Mouse (Mus musculus) left cerebral cortex, adult 11 months (tissue): ENCODE measurements around the gene Shisa7.
"Not testable (repeated sequence)": the region's sequence is repeated elsewhere in the genome, so short reads cannot be mapped to it uniquely, and the experiment has no call there.

Source experiments
- DNase-seq: peaks from one replicate; pipeline ENCODE4 v3.0.0; 2022; ENCODE audit warnings: low spot score

The Shisa7 gene

DNA sequence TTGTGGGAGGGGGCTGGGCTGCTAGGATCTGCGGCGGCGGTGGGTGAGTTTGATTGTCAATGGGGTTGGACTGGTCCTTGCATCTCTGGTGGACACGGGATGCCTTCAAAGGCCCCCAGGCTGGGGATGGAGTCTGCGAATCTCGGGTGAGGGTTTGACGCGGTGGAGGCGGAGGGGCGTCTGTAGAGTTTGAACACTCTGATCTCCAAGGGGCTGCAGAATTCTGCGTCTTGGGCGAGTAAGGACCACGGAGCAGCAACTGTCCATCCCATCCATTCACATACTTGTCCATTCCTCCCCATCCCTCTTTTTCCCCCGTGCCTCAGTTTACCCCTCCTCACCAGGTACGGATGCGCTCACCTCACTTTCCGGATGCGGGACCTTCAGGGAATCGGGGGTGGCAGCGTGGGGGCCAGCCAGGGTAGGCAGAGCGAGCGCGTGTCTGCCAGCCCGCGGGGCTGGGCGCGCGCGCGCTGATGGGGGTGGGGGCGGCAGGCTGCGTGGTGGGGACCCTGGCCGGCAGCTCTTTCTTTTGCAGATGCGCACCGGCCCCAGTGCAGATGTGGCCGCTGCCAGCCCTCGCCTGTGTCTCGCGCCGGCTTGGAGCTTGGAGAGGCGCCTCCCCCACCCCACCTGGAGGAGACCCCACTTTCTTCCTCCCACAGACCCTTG, at the start of gene Shisa7:
Shisa7 (minus strand) TSS at position 452 of the 672 bp plus-strand sequence.
- no peak for DNase-seq

DNA sequence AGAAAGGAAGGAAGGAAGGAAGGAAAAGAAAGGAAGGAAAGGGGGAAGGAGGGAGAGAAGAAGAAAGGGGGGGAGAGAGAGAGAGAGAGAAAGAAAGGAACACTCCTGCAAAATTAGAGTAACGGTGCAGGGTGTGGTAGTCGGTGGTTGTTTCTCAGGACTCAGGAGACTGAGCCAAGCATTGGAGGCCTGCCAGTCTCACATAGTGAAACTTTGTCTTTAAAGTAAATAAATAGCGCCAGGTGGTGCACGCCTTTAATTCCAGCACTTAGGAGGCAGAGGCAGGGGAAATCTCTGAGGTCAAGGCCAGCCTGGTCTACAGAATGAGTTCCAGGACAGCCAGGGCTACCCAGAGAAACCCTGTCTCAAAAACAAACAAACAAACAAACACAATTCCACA, 42.2 kb upstream of the Shisa7 start:
- no peak for DNase-seq

DNA sequence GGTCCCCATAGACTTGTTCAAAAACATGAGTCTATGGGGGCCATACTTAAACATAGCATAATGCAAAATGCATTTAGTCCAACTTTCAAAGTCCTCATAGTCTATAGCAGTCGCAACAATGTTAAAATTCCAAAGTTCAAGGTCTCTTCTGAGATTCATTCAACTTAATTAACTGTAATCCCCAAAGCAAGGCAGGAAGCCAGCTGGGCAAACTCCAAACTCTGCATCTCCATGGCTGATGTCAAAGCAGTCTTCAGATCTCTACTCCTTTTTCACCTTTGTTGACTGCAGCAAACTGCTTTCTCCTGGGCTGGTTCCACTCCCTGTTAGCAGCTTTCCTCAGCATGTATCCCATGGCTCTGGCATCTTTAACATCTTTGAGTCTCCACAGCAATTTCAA, 34.5 kb upstream of the Shisa7 start:
- DNase-seq = not testable (repeated sequence)

DNA sequence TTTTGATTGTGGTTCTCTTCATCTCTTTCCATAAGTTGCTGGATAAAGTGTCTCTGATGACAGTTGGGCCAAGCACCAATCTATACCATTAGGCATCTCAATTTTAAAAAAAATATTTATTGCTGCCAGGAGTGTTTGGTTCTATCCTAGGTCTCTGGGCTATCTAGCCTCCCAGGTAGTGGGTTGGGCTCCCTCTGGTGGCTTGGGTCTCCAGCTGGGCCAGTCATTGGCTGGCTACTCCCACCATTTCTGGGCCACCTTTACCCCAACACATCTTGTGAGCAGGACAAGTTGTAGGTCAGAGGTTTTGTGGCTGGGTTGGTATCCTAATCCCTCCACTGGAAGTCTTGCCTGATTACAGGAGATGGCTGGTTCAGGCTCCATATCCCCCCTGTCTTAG, 33.7 kb upstream of the Shisa7 start:
- DNase-seq = no peak

- no peak for DNase-seq
These were observed 32.7 kb upstream of the Shisa7 start for GRCm38 (mm10) chr7:4877226-4877625.

- peak; percentile 78 for DNase-seq
These were observed 32.3 kb upstream of the Shisa7 start, which contains the start of gene Isoc2a for GRCm38 (mm10) chr7:4876753-4877221. Gene Isoc2a, plus strand, starts transcription at chr7:4877153.

DNA sequence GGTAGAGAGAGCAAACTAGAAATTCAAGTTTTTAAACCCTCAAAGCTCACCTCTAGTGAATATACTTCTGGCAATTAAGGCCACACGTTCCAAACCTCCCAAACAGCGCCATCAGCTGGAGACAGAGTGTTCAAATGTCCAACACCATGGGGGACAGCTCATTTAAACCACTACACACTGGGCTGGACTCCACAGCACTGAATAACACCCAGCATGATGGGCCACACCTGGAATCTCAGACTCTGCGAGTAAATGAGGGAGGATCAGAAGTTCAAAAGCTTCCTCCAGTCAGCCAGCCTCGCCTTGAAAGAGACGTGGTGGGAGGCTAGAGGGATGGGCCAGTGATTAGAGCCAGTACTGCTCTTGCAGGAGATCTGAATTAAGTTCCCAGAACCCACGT, 25.6 kb upstream of the Shisa7 start, which contains the start of gene Isoc2b:
Isoc2b (minus strand) TSS at position 126 of the 400 bp plus-strand sequence.
- no peak for DNase-seq

GRCm38 (mm10) chr7:4866631-4867180, 22.2 kb upstream of the Shisa7 start:
- DNase-seq = no peak

DNA sequence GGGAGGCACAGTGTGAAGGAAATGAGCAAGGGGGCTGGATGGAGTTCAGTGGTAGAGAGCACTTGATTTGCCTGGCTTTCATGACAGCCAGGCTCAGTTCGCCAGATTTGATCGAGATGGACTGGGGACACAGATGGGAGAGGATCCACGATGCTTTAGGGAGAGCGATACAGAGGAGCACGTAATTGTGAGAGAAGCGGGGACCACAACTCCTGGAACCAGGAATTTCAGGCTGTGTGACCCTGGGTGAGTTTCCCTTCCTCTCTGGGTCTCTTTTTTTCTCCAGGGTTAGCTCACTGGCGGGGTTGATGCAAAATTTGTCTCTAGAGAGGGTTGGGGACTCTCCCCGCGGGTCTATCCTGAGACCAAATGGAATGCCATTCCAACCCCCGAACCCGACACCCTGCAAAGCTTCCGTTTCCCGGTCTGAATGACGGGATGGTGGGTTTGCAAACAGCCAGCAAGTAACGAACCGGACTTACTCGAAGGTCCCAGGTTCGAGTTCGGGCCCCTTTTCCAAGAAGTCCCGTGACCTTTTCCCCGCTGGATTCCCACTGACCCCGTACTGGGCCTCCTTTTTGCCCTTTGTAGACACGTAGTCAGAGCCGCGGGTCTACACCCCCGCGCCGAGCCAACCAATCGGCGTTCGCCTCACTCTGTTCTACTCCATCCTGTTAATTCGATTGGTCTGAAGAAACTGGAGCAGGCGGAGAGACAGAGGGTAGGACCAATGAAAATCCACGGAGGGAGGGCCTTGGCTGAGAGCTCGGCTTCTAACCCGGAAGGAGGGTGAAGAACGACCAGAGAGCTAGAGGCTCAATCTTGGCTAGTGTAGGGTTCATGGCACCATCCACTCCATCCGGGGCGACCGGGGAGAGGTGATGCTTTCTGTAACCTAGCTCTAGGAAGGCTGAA, 21.3 kb upstream of the Shisa7 start:
- peak; percentile 95 for DNase-seq

DNA sequence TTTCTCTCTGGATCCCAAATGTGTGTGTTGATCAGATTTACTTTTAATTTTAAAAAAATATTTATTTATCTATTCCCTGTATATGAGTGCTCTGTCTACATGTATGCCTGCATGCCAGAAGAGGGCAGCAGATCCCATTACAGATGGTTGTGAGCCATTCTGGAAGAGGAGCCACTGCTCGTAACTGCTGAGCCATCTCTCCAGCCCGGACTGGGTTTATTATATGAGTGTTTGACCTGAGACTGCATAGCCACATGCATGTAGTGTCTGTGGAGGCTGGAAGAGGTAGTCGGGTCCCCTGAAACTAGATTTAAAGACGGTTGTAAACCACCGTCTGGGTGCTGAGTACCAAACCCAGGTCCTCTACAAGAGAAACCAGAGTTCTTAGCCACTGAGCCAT, 20.6 kb upstream of the Shisa7 start:
- no peak for DNase-seq

DNA sequence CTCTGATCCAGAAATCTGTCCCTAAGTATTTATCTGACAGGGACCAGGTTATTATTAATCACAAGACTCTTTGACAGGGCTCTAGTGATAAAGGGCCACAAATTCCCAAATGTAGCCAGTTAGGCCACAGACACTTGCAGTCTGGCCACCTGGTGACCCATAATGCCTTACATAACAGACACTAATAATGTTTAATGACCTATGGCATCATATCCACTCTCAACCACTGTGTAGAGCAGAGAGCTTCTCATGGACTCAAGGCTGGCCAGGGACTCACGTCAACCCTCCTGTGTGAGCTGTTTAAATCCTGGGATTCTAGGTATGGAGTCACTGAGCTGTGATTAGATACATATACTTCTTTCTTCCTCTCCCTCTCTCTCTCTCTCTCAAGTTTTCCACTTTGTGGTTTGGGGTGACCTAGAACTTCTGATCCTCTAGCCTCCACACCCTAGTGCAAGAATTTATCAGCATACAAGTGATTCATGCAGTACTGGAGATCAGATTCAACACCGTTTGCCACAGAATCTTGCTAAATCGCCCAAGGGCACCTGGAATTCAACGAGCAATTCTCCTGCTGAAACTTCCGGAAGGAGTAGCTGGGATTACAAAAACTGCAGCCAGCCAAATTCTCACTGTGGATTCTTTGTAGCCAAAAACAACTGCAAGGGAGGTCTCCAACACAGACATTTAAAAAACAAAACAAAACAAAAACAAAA, 19.8 kb upstream of the Shisa7 start:
- no peak for DNase-seq

DNA sequence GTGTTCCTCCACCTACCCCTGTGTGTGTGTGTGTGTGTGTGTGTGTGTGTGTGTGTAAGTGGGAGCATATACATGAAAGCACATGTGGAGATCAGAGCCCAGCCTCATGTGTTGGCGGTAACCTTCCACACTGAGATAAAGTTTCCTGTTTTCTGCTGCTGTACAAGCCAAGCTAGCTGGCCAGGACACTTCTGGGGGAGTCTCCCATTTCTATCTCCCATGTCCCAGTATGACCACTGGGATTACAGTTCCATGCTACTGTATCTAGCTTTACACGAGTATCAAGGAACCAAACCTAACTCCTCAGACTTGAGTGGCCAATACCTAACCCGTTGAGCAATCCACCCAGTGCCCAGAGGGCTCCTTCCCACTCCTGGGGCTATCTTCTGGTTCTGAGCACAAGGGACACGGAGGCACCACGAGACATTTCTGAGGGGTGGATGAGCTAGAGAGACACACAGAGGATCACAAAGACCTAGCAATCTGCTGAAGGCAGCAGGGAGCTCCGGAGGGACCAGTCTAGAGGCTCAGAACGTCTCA, 19.1 kb upstream of the Shisa7 start:
- no peak for DNase-seq

DNA sequence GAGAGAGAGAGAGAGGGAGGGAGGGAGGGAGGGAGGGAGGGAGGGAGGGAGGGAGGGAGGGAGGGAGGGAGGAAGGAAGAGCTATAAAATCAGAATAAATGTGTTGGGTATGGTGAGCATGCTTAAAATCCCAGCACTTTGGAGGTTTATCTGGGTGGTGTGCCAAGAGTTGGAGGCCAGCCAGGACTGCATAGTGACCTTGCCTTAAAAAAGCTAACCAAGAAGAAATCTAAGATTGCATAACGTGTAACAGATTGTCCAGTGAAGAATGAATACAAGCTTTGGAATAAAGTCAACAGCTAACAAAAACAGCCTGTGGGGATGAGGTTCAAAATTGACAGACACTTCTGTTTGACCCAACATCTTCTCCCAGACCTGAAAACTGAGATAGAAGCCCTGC, 18.5 kb upstream of the Shisa7 start:
- DNase-seq = no peak

DNA sequence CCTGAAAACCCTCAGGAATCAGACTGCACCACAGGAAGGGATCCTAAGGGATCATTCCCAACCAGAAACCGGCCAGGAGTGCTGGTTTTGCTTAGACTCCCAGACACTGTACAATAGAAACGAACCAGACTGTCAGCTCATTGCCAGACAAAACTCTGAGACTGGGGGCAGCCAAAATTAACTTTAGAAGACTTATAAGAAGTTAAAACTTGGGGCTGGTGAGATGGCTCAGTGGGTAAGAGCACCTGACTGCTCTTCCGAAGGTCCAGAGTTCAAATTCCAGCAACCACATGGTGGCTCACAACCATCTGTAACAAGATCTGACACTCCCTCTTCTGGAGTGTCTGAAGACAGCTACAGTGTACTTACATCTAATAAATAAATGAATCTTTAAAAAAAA, 16.4 kb upstream of the Shisa7 start:
- DNase-seq = not testable (repeated sequence)

DNA sequence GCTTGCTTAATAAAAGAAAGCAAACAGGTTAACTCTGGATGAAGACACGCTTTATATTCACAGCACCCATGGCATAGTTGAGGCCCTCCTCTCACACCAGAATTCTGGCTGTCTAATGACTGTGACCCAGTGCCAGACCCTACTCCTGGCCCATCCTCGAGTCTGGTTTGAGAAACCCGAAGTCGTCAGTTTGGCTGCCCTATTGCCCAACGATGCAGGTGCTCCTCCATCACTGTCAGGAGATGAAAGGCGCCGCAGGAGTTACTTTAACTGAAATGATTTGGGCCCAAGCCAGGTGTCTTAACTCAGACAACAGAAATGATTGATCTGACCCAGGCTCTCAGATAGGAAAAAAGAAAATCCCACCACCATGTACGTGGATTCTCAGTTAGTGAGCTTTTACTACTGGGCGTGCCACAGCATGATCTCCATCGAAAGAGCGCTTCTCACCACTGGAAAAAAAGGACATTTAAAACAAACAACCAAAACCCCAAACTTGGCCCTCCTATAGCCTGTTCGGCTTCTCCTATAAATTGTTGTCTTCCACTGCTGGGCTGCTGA, 15.0 kb upstream of the Shisa7 start:
- DNase-seq = no peak

DNA sequence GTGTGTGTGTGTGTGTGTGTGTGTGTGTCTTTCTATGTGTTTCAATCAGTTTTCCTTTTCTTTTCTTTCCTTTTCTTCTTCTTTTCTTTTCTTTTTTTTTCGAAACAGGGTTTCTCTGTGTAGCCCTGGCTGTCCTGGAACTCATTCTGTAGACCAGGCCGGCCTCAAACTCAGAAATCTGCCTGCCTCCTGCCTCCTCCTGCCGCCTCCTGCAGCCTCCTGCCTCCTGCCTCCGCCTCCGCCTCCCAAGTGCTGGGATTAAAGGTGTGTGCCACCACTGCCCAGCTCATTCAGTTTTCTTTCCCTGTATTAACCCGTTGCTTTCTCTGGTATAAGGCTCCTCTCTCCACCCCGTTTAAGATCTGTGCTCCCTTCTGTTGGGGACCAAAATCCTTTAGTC, 12.8 kb upstream of the Shisa7 start:
- DNase-seq = no peak

DNA sequence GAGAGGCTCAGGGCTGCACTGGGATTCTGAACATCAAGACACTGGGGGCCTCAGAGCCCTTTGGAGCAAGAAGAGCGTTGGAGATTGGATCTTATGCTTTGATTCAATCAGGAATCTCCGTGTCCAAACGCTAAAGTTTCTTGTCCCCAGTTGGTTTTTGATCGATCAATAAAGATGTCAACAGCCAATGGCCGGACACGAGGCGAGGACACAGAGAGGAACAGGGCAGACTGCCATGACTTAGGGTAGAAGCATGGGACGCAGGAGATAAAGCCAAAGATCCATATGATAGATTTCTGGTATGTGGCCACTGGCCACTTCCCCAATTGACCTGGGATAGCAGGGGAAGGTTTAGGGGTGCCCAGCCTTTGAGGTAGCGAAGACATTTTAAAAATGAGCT, 12.0 kb upstream of the Shisa7 start:
- DNase-seq = no peak

DNA sequence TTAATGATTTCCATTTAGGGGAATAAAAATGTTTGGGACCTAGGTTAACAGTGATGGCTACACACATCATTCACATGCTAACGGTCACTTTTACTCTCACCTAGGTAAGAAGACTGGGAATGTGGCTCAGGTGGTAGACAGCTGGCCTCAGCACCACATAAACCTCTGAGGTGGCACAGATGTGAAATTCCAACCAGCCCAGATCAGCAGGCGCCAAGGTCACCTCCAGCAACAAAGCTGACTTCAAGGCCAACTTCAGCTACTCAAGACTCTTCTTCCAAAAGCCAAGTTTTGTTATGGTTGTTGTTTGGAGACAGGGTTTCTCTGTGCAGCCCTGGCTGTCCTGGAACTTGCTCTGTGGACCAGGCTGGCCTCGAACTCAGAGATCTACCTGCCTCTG, 9.1 kb upstream of the Shisa7 start:
- no peak for DNase-seq

DNA sequence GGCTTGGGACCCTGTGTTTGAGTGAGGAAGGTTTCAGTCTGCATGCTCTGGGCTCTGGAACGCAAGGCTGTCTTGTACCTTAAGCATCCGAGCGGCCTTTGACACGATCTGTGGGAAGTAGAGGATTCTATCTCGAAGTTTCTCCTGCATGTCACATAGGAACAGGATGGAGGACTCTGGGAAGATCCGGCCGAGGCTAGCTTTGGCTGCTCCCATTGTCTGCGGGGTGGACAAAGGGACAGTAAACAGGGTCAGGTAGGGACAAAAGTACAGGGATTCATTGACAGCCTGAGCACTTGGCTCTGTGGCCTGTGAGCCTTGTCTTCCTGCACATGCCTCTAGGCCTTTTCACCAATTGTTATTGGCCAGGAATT, 6.8 kb upstream of the Shisa7 start:
- no peak for DNase-seq

- no peak for DNase-seq
These were observed 6.3 kb upstream of the Shisa7 start for GRCm38 (mm10) chr7:4850621-4851314.

DNA sequence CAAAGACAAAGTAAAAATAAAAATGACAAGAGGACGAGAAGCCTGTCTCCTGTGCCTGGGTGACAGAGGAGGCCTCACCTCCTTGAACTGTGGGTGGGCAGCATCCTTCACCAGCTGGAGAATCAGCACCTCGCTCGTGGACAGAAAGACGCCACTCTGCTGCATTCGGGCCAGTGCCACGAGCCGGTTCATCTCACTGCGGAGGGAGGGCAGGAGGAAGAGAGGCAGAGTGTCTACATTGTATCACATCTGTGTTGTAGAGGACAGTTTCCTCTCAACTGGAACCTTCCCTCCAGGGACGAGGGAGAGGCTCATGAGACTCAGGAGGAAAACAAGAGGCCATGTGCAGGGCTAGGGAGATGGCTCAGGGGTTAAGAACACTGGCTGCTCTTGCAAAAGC, 4.9 kb upstream of the Shisa7 start:
- DNase-seq = no peak
